Mouse (Mus musculus): Measurements from ENCODE around the gene Iqcm. TPM values are rescaled to one million over a fixed set of nuclear protein-coding genes. Genes with fewer than 3 reads are reported as not detected.
"Not testable (repeated sequence)": the region's sequence is repeated elsewhere in the genome, so short reads cannot be mapped to it uniquely, and the experiment has no call there.

Iqcm gene
- polyA plus RNA-seq (2015; fragmentation: Nextera tagmentation; extraction: Ambion mirVana): not detected in 2 replicates

DNA sequence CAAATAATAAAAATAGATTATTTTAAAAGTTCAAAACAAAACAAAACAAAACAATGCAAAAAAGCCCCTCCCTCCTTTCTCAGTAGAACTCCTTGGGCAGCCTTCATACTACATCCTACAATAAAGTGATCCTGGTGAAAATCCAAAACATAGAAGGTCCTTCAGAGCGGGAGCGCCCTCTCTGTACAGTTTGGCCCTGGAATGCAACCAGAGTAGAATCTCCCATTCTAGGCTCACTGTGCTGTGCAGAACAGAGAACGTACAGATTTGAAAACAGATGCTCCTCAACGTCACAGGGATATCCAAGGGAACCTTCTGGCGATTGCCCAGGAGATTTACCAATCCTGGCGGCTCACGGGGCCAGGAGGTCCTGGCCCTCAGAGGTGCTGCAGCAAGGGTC lies at the start of gene Iqcm:
Gene Iqcm, plus strand, starts transcription at position 301 of the 400 bp plus-strand sequence.
- Histone ChIP-seq H3K4me2 (no peak within 1 kb of the TSS), H3K27ac (no peak within 1 kb of the TSS), H3K4me3 (replicated peaks) (no peak within 1 kb of the TSS), H3K9me3 (no peaks in the 10 kb centered on the region), H3K27me3 (replicated peaks) (no peaks in the 10 kb centered on the region), H3K36me3 (no peaks in the 10 kb centered on the region), H3K9ac (no peak within 1 kb of the TSS), H3K4me1 (no peaks in the 10 kb centered on the region)
- ATAC-seq (ENCODE audit: insufficient read depth, low FRiP score, low read depth): no peak
- WGBS: 90% methylated on average over 7 of the region's 7 CpGs

DNA sequence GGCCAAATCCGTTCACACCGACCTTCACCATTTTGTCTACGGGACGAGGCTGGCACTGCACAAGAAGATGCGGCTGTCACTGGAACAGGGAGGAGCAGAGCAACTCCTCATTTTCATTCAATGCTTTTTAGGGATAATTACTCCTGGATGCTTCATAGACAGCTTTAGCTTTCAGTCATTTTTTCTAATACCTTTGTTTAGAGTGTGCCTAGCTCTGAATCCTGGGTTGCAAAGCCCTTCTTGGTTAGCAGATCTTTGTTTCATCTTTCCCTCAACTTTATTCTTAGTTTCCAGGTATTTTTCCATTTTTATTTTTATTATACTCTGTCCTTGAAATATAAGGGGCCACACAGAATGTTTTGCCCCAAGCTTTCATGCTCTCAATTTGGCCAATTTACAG lies 42.0 kb upstream of the Iqcm start, which contains the start of gene Gm10358:
Gene Gm10358, minus strand, starts transcription at position 101 of the 400 bp plus-strand sequence.
- Histone ChIP-seq H3K27me3 (replicated peaks) (no peaks in the 10 kb centered on the region), H3K4me3 (replicated peaks) (no peak within 1 kb of the TSS), H3K27ac (no peak within 1 kb of the TSS), H3K4me2 (no peak within 1 kb of the TSS), H3K36me3 (no peaks in the 10 kb centered on the region), H3K9ac (no peak within 1 kb of the TSS), H3K4me1 (no peaks in the 10 kb centered on the region), H3K9me3 (no peaks in the 10 kb centered on the region)
- ATAC-seq (ENCODE audit: insufficient read depth, low FRiP score, low read depth): no peak
- WGBS: 88% methylated on average over 5 of the region's 5 CpGs

DNA sequence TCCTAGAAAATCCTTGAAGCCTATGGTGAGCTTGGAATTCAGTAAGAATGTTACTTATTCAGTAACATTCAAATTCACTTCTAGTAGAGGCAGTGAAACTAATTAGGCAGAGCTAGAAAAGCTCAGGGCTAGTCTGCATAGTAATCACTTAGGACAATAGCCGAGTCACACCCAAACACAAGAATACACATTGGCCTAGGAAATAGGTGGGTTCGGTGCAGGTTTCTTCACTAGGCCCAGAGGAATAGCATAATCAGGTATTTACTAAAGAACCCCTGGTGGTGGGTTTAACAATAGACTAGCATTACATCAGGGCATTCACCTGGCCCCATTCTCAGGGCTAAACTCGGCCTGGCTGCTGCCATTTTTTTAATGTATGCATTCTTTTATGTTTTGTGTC lies 32.8 kb upstream of the Iqcm start:
- not testable (repeated sequence) for H3K27ac ChIP-seq; ATAC-seq (ENCODE audit: insufficient read depth, low FRiP score, low read depth); H3K9ac ChIP-seq; H3K36me3 ChIP-seq; H3K4me3 ChIP-seq (replicated peaks); H3K27me3 ChIP-seq (replicated peaks); H3K4me2 ChIP-seq; H3K9me3 ChIP-seq; H3K4me1 ChIP-seq
- WGBS: 75% methylated on average over 3 of the region's 3 CpGs

DNA sequence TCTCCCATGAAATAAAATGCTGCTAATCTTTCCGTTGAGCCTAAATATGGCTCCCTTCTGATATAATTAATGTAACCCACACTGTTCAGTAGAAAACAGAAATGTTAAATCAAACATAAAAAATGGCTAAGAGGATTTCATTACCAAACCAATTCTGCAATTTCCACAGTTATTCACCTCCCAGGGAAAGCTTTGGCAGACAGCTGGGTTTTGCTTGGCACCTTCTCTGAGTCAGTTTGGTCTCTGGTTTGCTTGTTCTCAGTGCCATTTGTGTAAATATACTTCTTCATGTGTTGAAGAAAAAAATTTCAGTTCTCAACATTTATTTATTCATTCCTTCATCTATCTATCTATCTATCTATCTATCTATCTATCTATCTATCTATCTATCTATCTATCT lies 28.3 kb downstream of the Iqcm start:
- no peak overlapping the region for H3K4me2 ChIP-seq
- H3K9me3 ChIP-seq: no peaks in the 10 kb centered on the region
- no peak overlapping the region for H3K9ac ChIP-seq
- no peak overlapping the region for H3K4me3 ChIP-seq (replicated peaks)
- no peak overlapping the region for H3K27ac ChIP-seq
- 80% methylated on average over 1 of the region's 1 CpGs for WGBS
- no peak for ATAC-seq (ENCODE audit: insufficient read depth, low FRiP score, low read depth)
- H3K27me3 ChIP-seq (replicated peaks): no peaks in the 10 kb centered on the region
- no peaks in the 10 kb centered on the region for H3K4me1 ChIP-seq
- no peaks in the 10 kb centered on the region for H3K36me3 ChIP-seq

DNA sequence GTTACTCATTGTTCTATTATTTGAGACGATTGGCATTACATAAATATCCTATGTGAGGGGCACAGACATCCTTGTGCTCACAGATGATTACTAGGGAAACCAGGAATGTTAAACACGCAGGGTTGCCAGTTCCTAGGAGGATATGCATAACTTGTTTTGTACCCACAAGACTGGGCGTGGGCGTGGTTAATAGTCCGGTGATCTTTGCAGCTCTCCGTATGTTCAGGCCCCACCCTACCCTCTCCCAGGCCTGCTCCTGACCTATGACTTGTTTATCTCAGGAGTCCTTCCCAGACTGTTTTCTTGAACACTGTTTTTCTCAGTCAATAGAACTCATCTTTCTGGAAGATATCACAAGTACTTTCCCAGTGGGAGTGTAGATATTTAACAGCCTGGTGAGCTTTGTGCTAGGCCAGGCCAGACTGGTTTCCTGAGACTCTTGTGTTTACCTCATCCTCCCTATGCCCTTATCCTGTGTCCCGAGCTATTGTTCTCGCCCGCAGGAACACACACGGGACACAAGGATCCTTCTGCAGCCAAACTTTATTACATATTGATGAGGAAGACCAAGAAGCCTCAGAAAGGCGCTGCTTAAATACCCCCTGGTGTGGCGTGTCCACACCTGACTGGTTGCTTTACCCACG lies 40.7 kb downstream of the Iqcm start:
- no peaks in the 10 kb centered on the region for H3K36me3 ChIP-seq
- H3K9me3 ChIP-seq: no peaks in the 10 kb centered on the region
- H3K27ac ChIP-seq: no peak overlapping the region
- no peaks in the 10 kb centered on the region for H3K27me3 ChIP-seq (replicated peaks)
- WGBS: 66% methylated on average over 13 of the region's 13 CpGs
- no peaks in the 10 kb centered on the region for H3K4me1 ChIP-seq
- no peak overlapping the region for H3K9ac ChIP-seq
- no peak overlapping the region for H3K4me2 ChIP-seq
- no peak overlapping the region for H3K4me3 ChIP-seq (replicated peaks)
- ATAC-seq (ENCODE audit: insufficient read depth, low FRiP score, low read depth): no peak

DNA sequence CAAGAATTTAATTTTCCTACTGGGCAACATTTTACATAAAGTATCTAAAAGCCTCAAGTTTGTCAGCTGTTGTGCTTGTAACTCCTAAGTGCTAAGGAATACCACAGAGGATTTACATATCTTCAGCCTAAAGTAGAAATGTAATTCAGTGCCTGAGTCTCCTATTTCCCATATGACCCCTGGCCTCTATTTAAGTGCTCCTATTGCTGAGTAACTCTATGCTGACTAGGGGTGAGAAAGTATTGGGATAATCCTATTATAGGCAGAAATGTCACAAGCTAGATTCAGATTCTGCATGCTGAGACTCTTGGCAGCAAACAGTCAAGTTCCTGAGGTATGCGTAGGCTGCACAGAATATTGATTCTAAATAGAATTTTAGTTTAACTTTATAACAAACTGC lies 60.8 kb downstream of the Iqcm start:
- Histone ChIP-seq H3K4me2 (no peak overlapping the region), H3K27ac (no peak overlapping the region), H3K9ac (no peak overlapping the region), H3K4me1 (no peaks in the 10 kb centered on the region), H3K36me3 (no peaks in the 10 kb centered on the region), H3K9me3 (no peaks in the 10 kb centered on the region), H3K4me3 (replicated peaks) (no peak overlapping the region), H3K27me3 (replicated peaks) (no peaks in the 10 kb centered on the region)
- 72% methylated on average over 1 of the region's 1 CpGs for WGBS
- ATAC-seq (ENCODE audit: insufficient read depth, low FRiP score, low read depth): no peak

DNA sequence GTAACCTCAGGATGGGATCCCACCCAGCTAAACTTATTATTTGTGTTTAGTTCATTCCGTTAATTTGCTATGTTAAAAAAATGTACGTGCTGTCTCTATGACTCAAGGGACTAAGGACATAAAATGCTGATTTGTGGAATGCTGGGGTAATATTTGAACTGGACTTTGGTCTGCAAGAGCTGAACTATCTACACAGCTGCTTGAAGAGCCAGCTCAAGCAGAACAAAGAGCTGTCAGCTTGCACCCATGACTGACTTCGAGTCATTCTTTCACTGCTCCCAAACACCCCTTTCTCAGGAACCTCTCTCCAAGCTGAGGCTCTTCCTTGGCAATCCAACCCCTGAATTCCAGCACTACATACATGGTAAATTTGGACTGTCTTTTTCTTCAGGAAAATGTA lies 65.3 kb downstream of the Iqcm start:
- Histone ChIP-seq H3K36me3 (no peaks in the 10 kb centered on the region), H3K27me3 (replicated peaks) (no peaks in the 10 kb centered on the region), H3K9me3 (no peaks in the 10 kb centered on the region), H3K4me1 (no peaks in the 10 kb centered on the region), H3K27ac (no peak overlapping the region), H3K4me2 (no peak overlapping the region), H3K9ac (no peak overlapping the region), H3K4me3 (replicated peaks) (no peak overlapping the region)
- no peak for ATAC-seq (ENCODE audit: insufficient read depth, low FRiP score, low read depth)
- 79% methylated on average over 3 of the region's 3 CpGs for WGBS

DNA sequence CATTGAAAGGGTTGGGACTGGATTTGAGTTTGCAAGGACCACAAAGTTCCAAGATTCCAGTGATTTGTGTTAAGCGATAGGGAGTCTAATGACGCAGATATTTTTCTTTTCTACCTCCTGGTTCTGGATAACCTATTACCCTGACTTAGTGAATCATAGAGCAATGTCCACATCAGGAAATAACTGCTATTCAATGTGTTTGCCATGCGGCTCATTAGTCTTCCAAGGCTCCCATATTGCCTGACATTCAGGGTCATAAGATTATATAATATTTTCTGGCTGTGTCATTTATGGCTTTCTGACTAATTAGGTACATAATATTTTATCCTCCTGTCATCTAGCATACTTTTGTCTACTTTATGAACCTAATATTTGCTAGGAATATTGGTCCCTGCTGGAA lies 100.8 kb downstream of the Iqcm start:
- Histone ChIP-seq H3K36me3 (no peaks in the 10 kb centered on the region), H3K4me3 (replicated peaks) (no peak overlapping the region), H3K27ac (no peak overlapping the region), H3K4me1 (no peaks in the 10 kb centered on the region), H3K27me3 (replicated peaks) (no peaks in the 10 kb centered on the region), H3K9me3 (no peaks in the 10 kb centered on the region), H3K4me2 (no peak overlapping the region), H3K9ac (no peak overlapping the region)
- 75% methylated on average over 3 of the region's 3 CpGs for WGBS
- ATAC-seq (ENCODE audit: insufficient read depth, low FRiP score, low read depth): no peak

DNA sequence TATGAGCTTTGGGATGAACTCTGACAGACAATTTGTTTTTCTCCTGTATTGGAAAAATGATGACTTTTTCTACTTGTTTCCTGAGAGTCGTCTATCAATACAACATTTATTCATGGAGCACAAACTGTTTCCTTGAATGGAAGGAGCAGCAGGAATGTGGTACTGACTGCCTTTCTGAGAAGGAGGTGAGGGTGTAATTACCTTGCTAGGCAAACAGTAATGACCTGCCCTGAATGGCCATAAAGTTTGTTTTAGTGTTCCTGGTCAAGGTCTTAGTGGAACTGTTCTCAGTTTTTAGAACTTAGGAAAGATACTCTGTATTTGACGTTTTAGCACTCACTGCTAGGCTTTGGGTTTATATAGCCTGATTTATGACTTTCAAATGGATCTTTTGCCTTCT lies 147.8 kb downstream of the Iqcm start:
- Histone ChIP-seq H3K4me1 (no peaks in the 10 kb centered on the region), H3K9ac (no peak overlapping the region), H3K4me2 (no peak overlapping the region), H3K4me3 (replicated peaks) (no peak overlapping the region), H3K36me3 (no peaks in the 10 kb centered on the region), H3K27me3 (replicated peaks) (no peaks in the 10 kb centered on the region), H3K27ac (no peak overlapping the region), H3K9me3 (no peaks in the 10 kb centered on the region)
- ATAC-seq (ENCODE audit: insufficient read depth, low FRiP score, low read depth): no peak
- WGBS: 44% methylated on average over 2 of the region's 2 CpGs

DNA sequence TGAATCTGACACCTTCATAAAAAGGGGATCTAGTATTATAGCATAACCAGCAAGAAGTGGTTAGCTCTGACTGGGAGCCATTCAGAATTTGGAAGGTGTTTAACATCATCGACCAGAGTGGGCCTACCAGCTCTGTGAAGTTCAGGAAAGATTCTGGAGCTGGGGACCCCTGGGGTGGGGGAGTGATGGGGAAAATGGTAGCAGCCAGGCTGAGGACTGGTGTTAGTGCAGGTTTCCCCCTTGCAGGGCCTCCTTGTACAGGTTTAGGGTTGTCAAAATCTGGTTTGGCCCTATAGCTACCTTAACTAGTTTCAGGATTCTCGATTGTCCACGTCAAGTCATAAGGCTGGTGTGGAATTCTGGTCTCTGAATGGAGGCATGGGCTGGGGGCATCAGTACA lies 194.5 kb downstream of the Iqcm start:
- H3K9me3 ChIP-seq: no peaks in the 10 kb centered on the region
- H3K4me1 ChIP-seq: no peaks in the 10 kb centered on the region
- no peak overlapping the region for H3K4me2 ChIP-seq
- no peak overlapping the region for H3K9ac ChIP-seq
- H3K4me3 ChIP-seq (replicated peaks): no peak overlapping the region
- ATAC-seq (ENCODE audit: insufficient read depth, low FRiP score, low read depth): no peak
- WGBS: 86% methylated on average over 3 of the region's 3 CpGs
- H3K36me3 ChIP-seq: no peaks in the 10 kb centered on the region
- no peak overlapping the region for H3K27ac ChIP-seq
- no peaks in the 10 kb centered on the region for H3K27me3 ChIP-seq (replicated peaks)

DNA sequence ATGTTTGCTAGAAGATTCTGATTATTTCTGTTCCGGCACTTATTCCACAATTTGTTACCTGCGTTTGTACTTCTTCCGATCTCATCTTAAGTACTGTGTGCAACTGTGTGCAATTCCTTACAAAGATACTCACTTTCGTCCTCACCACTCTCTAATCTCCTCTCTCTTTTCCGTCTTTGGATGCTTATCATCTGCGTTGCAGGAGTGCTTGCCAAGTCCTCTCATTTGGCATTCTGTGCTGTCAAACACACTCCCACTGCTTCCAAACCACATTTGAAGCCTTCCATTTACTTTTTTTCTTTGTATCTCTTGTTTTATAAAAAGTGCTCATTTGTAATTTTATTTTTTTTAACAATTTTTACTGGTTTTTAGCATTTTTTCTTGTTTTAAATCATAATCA lies 210.8 kb downstream of the Iqcm start:
- Histone ChIP-seq H3K9me3 (no peaks in the 10 kb centered on the region), H3K27me3 (replicated peaks) (no peaks in the 10 kb centered on the region), H3K9ac (no peak overlapping the region), H3K36me3 (no peaks in the 10 kb centered on the region), H3K4me2 (no peak overlapping the region), H3K4me1 (no peaks in the 10 kb centered on the region), H3K4me3 (replicated peaks) (no peak overlapping the region), H3K27ac (no peak overlapping the region)
- 75% methylated on average over 6 of the region's 6 CpGs for WGBS
- ATAC-seq (ENCODE audit: insufficient read depth, low FRiP score, low read depth): no peak

DNA sequence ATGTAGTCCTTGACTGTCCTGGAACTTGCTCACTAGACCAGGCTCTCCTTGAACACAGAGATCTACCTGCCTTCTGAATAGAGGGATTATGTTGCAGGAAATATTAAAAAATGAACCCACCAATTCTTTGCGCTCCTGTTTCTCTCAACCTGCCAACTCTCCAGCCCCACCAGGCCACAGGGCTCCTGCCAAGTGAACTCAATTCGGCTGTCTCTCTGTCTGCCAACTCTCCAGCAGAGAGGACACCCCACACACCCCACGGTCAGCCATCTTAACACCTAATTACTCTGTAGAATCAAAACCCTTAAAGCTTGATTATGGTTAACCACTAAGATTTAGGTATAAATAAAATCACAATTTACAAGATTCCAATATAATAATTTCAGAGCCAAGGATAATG lies 298.1 kb downstream of the Iqcm start:
- no peak overlapping the region for H3K4me2 ChIP-seq
- 82% methylated on average over 3 of the region's 3 CpGs for WGBS
- no peaks in the 10 kb centered on the region for H3K4me1 ChIP-seq
- no peaks in the 10 kb centered on the region for H3K36me3 ChIP-seq
- ATAC-seq (ENCODE audit: insufficient read depth, low FRiP score, low read depth): no peak
- H3K4me3 ChIP-seq (replicated peaks): no peak overlapping the region
- H3K9ac ChIP-seq: no peak overlapping the region
- no peak overlapping the region for H3K27ac ChIP-seq
- no peaks in the 10 kb centered on the region for H3K27me3 ChIP-seq (replicated peaks)
- no peaks in the 10 kb centered on the region for H3K9me3 ChIP-seq

DNA sequence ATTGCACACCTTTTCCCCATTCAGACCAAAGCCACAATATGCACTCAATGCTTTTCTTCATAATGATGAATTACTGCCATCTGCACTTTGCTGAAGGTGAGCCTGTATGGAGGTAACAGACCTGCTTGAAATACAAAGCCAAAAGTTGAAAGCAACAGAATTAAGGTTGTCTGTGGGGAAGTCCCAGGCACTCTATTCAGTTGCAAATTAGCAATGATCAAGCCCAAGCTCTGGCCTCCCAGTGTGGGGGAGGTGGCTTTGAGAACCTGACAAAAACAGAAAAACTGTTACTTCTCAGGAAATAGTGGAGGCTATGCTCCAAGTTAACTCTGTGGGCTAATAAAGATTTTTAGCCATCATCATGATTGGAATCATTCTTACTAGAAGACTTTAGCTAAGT lies 307.1 kb downstream of the Iqcm start:
- no peak for ATAC-seq (ENCODE audit: insufficient read depth, low FRiP score, low read depth)
- Histone ChIP-seq H3K9me3 (no peaks in the 10 kb centered on the region), H3K36me3 (no peaks in the 10 kb centered on the region), H3K27ac (no peak overlapping the region), H3K4me3 (replicated peaks) (no peak overlapping the region), H3K4me2 (no peak overlapping the region), H3K4me1 (no peaks in the 10 kb centered on the region), H3K9ac (no peak overlapping the region), H3K27me3 (replicated peaks) (no peaks in the 10 kb centered on the region)
